Mouse (Mus musculus) kidney, postnatal 4 days (tissue): Measurements from ENCODE around the gene Mpdz.

Experiments
- DNase-seq, 2 experiments: peaks; one replicate each; pipeline ENCODE4 v3.0.0; 2021; ENCODE audit warnings: mixed read lengths in 2 of 2

The Mpdz gene

DNA sequence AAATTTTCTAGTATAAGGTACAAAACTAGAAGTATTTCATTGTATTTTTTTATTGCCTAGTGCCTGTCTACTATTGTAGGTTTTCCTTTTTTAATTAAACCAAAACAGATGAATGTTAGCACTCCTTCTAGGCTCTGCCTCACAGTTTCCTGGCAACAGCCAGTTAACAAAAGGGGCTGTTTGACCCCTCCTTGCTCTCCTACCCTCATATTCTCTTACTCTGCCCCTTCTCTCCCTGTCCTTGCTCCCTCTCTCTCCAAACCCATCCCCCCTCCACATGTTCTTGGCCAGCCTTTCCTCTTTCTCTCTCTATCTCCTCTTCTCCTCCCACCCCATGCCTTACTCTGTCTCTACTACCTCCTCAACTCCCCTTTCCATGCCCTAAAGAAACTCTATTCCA, 53.4 kb downstream of the Mpdz start:
- DNase-seq, result no peak

- DNase-seq, result no peak
Observed at GRCm38 (mm10) chr4:81387644-81388043, 55.0 kb downstream of the Mpdz start.

DNA sequence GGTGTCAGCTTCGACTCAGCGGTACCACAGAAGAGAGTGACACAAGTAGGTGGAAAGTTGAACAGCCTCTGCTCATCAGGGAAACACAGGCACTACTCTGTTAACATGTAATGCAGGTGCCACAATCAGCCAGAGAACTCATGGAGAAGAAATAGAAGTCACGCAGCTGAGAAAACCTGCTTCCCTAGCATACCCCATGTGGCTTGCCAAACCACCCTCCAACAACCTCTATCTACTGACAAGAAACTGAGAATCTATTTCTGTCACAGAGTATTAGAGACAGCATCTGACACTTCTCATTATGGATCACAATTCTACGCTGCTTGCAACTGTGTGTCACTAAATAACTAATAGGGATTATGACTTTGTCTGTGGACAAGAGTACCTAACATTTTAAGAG, 70.3 kb downstream of the Mpdz start:
- no peak for DNase-seq

DNA sequence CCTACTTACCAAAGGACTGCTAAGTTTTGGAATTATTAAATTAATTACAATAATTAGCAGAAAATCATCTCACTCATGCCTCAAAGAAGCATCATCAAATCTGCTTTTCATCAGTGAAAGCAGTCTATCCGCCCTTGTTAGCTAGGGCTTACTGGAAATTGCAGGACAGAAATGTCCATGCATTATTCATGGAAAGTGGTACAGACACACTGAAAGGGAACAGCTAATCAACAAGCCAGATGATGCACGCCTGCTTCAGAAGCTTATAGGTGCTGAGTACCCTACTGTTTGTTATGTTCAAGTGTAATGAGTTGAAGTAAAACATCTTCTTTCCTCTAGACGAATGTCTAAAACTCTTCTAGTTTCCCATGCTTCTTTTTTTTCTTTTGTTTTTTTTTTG, 91.2 kb downstream of the Mpdz start:
- DNase-seq, result no peak

- no peak for DNase-seq
Observed at GRCm38 (mm10) chr4:81348646-81349045, 94.0 kb downstream of the Mpdz start.

GRCm38 (mm10) chr4:81345141-81345540, 97.5 kb downstream of the Mpdz start:
- DNase-seq, result no peak

DNA sequence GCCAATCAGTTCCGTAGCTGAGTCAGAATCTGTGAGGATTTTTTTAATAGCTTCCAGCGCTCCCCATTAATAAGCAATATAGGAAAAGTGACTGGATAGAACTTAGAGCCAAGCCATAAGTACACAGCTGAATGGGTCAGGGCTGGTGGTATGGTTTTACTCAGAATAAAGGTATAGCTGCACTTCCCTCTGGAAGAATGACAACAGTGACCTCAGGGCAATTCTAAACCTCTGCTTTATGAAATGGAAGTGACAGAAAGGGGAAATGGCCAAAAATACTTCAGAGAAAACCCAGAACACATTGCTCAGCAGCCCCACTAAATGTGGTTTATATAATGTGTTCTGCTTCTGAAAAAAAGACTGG, 109.0 kb downstream of the Mpdz start:
- DNase-seq, result no peak

- no peak for DNase-seq
Observed at GRCm38 (mm10) chr4:81332901-81333627, 109.6 kb downstream of the Mpdz start.

- no peak for DNase-seq
Observed at GRCm38 (mm10) chr4:81332439-81332841, 110.2 kb downstream of the Mpdz start.

GRCm38 (mm10) chr4:81327694-81328093, 114.9 kb downstream of the Mpdz start:
- no peak for DNase-seq

DNA sequence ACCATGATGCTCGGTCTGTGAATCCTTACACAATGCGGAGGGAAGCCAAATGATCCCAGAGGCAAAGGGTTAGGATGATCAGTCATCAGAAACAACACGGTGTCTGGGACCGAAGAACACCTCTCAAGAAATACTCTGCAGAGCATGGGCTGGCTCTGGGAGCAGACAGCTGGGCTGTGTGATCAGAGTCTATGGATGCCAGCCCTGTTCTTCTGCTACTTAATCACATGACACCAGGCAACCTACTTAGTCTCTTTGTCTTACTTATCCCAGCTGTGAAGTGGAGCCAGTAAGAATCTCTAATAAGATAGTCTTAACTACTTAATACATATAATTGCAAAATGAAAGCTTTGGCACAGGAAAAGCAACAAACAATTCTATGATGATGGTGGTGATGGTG, 118.8 kb downstream of the Mpdz start:
- DNase-seq, result no peak

- no peak for DNase-seq
Observed at GRCm38 (mm10) chr4:81322232-81322631, 120.4 kb downstream of the Mpdz start.

GRCm38 (mm10) chr4:81314618-81315017, 128.0 kb downstream of the Mpdz start:
- DNase-seq, result no peak

GRCm38 (mm10) chr4:81313246-81313645, 129.4 kb downstream of the Mpdz start:
- no peak for DNase-seq

DNA sequence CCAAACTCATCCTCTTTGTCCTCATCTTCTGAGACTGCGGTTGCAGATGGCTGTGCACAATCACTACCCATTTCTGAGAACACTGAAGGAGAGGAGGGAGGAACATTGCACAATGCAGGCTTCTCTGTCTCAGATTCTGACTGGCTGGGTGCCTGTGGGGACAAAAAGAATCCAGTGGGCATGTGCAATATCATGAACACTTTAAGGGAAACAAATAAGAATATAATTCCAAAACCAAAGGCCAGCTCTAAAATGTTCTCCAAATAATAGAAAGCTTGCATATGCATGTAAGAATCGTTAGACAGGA, 132.5 kb downstream of the Mpdz start:
- DNase-seq, result no peak

DNA sequence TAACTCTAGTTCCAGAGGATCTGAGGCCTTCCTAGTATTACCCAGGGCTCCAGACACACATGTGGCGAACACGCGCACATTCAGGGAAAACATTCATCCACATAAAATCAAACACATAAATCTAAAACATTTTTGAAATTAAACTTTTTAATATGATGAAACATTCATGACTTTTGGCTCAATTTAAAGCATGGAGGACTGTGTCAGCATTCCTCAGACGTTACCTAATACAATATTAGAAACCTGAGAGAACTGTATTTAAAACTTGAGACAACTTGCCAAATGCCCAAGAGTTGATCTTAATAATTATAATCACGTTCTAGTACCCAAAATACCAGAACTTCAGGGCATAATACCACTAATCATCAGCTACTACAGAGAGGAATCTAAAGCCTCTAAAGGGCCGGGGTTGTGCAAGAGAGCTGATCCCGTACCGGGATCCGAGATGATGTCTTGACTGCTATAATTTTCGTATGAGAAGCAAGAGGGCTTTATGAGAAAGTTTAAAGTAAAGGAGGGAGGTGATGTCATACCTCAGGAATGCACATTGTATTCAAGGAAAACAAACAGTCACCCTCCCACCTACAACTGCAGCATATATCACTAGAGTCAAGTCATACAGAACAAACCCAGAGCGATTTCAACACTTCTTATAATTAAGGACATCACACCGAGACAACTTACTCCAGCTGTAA, 133.0 kb downstream of the Mpdz start:
- no peak for DNase-seq

DNA sequence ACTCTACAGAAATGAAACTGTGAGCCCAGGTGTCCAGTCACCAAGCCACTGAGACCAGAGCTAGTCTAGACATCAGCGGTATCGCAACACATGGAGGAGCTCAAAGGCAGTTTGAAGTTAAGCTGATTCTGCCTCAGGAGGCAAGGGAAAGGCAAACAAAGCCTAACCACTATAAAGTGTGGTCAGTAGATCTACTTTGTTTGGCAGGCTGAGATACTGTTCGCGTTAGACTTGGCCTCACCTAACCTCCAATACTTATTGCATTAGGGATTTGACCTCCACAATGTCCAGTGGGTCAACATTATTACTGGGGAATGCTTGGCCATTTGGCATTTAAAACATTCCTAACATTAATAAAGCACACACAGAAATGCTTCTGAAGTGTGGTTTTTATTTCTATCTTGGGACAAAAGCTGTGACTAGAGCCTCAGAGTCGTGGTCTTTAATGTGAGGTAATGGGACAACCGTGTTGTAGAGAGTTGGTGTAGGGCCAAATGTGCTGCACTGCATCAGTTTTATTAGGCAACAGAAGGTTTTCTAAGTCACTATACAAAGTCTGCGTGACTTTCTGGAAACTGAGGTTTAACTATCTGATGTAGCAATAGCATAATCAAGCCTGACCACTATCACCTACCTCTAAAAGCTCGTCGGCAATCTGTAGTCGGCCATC, 134.9 kb downstream of the Mpdz start:
- DNase-seq, result no peak

DNA sequence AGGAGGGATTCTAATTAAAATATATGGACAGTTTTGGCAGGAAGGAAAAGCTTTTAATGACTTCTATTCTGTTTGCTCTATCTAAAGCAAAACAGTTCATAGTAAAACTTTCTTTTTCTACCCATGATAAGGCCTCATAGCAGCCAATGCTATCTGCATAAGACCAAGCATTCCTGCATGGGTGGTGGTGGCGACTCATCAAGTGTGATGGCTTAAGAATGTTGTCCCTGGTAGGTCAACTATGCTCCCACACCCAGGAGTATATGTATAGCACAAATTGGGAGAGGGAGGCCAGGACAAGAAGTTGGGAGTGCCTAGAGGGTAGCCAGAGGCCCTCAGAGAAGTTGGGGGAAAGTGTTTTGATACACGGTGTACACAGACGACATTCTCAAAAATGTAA, 140.6 kb downstream of the Mpdz start:
- no peak for DNase-seq

GRCm38 (mm10) chr4:81298384-81298783, 144.2 kb downstream of the Mpdz start:
- DNase-seq, result no peak

DNA sequence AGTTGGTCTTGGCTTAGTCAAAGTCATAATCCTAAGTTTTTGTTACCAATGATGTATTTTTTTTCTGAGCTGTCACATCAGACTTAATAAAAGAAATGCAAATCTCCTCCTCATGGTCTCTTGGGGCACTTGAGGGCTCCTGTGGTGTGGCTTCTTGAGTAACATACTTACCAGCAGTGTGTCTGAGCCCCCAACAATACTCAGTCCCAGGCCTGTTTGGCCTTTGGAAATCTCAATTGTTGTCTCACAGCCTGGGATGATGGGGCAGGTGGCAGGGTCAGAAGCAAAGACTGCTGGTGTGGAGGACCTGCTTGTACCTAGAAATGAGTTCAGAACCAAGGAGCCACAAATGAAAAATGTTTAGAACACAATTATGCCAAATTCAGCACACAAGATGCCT, 149.3 kb downstream of the Mpdz start:
- DNase-seq, result no peak

GRCm38 (mm10) chr4:81285564-81285963, 157.1 kb downstream of the Mpdz start:
- no peak for DNase-seq

DNA sequence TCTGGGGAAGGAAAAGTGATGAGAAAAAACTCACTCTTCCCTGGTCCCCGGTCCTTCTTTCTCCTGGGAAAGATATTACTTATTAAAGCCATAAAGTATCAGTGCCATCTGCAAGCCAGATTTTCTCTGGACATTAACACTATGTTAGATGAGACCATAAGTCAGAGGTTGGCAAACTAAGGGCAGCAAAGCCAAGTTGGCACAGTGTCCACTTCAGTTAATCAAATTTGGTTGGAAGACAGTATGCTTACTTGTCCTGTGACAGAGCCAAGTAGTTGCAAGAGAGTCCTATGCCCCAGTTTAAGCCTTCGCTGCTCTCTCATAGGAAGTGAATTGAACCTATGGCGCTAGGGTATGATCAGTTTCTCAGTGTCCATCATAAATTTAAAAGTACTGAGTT, 159.0 kb downstream of the Mpdz start:
- DNase-seq, result no peak

DNA sequence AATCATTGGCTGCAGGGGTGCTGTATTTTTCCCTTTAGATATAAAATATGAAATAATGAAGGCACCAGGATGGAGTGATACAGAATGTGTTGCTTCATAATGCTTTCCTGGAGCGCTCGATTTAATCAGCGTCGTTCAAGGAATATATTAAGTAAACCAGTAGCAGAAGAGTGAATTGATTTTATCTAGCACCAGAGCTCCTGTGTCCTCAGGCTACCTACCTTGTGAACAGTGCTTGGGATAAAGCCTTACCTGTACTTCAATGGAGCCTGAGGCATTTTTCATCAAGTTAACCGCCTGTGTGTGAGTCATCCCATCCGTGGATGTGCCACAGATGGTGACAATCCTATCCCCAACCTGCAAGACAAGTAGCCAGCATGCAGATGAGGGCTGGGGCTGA, 159.5 kb downstream of the Mpdz start:
- DNase-seq, result no peak

GRCm38 (mm10) chr4:81280098-81280497, 162.5 kb downstream of the Mpdz start:
- no peak for DNase-seq
